Mouse (Mus musculus) lung, postnatal 14 days (tissue): ENCODE data around the gene Rasgrp3.

Experiments
- DNase-seq: peaks from one replicate; pipeline ENCODE4 v3.0.0; 2021

Gene Rasgrp3

GRCm38 (mm10) chr17:75506097-75506675, 70.5 kb downstream of the Rasgrp3 start:
- no peak for DNase-seq

GRCm38 (mm10) chr17:75506708-75507641, 71.3 kb downstream of the Rasgrp3 start:
- DNase-seq = no peak

- no peak for DNase-seq
Measured at GRCm38 (mm10) chr17:75509257-75509656, 73.6 kb downstream of the Rasgrp3 start.

- DNase-seq = peak; percentile 18
Measured at GRCm38 (mm10) chr17:75516591-75516990, 80.9 kb downstream of the Rasgrp3 start.

GRCm38 (mm10) chr17:75518181-75518901, 82.6 kb downstream of the Rasgrp3 start:
- DNase-seq = no peak

GRCm38 (mm10) chr17:75519239-75519900, 83.7 kb downstream of the Rasgrp3 start:
- DNase-seq = no peak

GRCm38 (mm10) chr17:75521236-75521842, 85.6 kb downstream of the Rasgrp3 start:
- no peak for DNase-seq

GRCm38 (mm10) chr17:75522347-75523065, 86.8 kb downstream of the Rasgrp3 start:
- no peak for DNase-seq

GRCm38 (mm10) chr17:75523812-75524211, 88.1 kb downstream of the Rasgrp3 start:
- DNase-seq = peak; percentile 31

- no peak for DNase-seq
Measured at GRCm38 (mm10) chr17:75526411-75526810, 90.7 kb downstream of the Rasgrp3 start.

GRCm38 (mm10) chr17:75529222-75529935, 93.7 kb downstream of the Rasgrp3 start:
- DNase-seq = no peak

GRCm38 (mm10) chr17:75532469-75532986, 96.8 kb downstream of the Rasgrp3 start:
- no peak for DNase-seq

- no peak for DNase-seq
Measured at GRCm38 (mm10) chr17:75534314-75535020, 98.8 kb downstream of the Rasgrp3 start.

- no peak for DNase-seq
Measured at GRCm38 (mm10) chr17:75535612-75536011, 99.9 kb downstream of the Rasgrp3 start.

GRCm38 (mm10) chr17:75536396-75537049, 100.8 kb downstream of the Rasgrp3 start:
- DNase-seq = peak; percentile 60

- no peak for DNase-seq
Measured at GRCm38 (mm10) chr17:75537050-75537445, 101.4 kb downstream of the Rasgrp3 start.

GRCm38 (mm10) chr17:75538431-75538830, 102.7 kb downstream of the Rasgrp3 start:
- no peak for DNase-seq

- DNase-seq = no peak
Measured at GRCm38 (mm10) chr17:75539130-75539529, 103.4 kb downstream of the Rasgrp3 start.

- DNase-seq = no peak
Measured at GRCm38 (mm10) chr17:75539841-75540240, 104.1 kb downstream of the Rasgrp3 start.

- no peak for DNase-seq
Measured at GRCm38 (mm10) chr17:75543434-75543833, 107.7 kb downstream of the Rasgrp3 start.
